Mouse (Mus musculus): Measurements from ENCODE around the gene Hist1h2ba. TPM values are rescaled to one million over a fixed set of nuclear protein-coding genes. Genes with fewer than 3 reads are reported as not detected.

Hist1h2ba gene
- total RNA-seq, 2 experiments from 2014 or later: not detected

- no peak for DNase-seq (ENCODE audit: extremely low spot score in 1 of 2, low spot score in 1 of 2)
Measured at GRCm38 (mm10) chr13:23910121-23910520, 23.8 kb downstream of the Hist1h2ba start.

DNA sequence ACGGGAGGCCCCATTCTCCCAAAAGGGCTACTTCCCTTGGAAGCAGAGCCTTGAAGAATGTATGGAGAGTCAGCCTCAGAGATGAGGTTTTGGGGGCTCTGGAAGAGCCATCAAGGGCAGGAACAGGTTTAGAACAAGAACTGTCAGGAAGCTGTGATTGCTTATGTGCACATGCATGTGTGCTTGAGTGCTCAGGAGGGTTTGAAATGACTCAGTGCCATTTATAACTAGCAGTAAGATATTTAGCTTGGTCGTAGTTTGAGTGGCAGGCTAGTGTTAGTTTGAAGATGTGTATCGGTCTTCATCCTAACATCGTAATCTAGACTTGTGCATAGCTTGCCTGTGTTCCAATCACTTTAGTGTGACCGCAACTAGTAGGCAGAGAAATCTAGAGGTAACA is 27.1 kb downstream of the Hist1h2ba start:
- no peak for DNase-seq (ENCODE audit: extremely low spot score in 1 of 2, low spot score in 1 of 2)

DNA sequence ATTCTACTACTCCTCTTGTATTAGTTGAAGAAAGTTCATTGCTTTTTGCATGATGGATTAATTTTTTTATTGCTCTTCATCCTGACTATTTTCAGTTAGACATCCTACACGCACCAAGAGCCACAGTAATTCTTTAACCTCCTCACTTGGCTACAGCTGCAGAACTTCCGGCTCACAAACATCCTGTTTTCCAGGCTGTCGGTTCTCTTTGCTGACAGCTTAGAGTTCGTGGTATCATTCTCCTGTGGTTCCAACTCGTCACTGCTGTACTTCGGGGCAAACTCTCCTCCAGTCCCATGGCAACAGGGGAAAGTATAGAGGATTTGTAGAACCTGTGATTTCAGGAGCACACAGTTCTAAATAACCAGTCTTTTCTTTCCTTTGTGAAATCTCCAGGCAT is 35.7 kb downstream of the Hist1h2ba start:
- no peak for DNase-seq (ENCODE audit: extremely low spot score in 1 of 2, low spot score in 1 of 2)

DNA sequence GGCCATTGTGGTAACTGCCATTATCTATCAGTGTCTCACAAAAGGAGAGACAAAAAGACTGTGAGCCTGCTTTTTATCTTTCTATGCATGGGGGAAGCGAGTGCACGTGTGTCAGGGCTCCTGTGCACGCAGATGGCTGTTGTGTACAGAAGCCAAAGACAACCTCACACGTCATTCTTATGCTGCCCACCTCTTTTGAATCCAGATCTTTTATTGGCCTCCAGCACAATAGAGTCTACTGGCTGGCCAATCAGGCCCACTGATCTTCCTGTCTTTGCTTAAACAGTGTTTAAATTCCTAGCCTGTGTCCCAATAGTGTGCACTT is 40.7 kb downstream of the Hist1h2ba start:
- no peak for DNase-seq (ENCODE audit: extremely low spot score in 1 of 2, low spot score in 1 of 2)

- no peak for DNase-seq (ENCODE audit: extremely low spot score in 1 of 2, low spot score in 1 of 2)
Measured at GRCm38 (mm10) chr13:23892592-23893268, 41.2 kb downstream of the Hist1h2ba start.

DNA sequence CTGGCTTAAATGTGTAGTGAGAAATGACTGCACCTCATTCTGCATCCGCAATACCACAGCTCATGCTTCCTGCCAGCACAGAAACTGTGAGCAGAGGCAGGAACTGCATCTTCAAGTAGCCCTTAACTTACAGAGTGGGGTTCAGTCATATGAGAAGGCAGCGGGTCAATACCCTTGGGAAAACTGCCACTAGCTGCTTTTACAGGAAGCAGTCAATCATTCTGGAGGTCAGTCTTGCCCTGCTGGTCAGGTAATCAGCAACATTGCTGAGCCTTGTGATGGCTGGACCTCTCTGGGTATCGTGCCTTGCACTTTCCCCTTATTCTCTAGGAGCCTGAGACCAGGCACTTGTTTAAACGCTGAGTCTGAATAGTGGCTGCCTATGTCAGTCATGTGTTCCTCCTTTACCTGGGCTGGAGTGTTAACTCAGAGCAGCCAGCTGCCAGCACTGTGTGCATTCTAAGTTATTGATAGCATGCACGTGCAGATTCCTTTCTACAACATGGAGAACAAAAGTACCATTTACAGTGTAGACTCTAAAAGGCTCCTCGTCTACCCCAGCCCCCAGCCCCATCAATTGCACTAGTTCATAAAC is 44.8 kb downstream of the Hist1h2ba start:
- no peak for DNase-seq (ENCODE audit: extremely low spot score in 1 of 2, low spot score in 1 of 2)

DNA sequence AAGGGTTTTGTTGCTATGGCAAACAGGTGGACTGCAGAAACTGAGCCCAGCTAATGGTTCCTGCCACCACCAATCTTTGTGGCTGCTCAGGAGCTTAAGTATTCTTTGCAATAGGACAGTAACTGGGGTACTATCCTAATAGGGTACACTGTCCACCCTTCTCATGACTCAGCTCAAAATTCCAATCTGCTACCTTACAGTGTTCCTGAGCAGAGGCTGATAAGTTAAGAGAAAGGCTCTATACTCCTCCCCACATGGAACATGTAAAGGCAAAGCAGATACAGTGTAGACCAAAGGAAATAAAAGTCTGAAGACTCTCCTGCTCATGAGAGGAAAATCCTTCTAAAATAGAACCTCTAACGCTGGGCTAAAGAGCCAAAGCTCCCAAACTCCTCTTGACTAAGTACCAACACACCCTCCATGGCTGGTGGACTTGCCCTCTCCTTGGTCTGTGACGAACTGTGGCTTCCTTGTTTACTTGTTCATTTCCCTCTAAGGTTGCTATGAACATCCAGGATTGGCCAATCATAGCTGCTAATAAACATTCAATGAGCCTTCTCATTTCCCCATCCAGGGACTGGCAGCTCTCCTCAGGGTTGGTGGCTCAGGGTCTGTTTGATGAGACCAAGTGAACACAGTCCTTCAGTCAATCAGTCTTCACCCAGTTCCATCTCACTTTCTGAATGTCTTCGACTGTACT is 46.8 kb downstream of the Hist1h2ba start:
- DNase-seq (ENCODE audit: extremely low spot score in 1 of 2, low spot score in 1 of 2): no peak

GRCm38 (mm10) chr13:23885540-23885939 is 48.4 kb downstream of the Hist1h2ba start:
- no peak for DNase-seq (ENCODE audit: extremely low spot score in 1 of 2, low spot score in 1 of 2)

Small RNA genes lying within 50 kb of the gene (microRNA-seq; reads per million reads assigned to microRNA genes)
- gene Gm44344: 0 reads per million in 2 experiments

Other genes starting within 250 kb of the Hist1h2ba start
- 10 to 100 TPM; 50.7 to 51.1 TPM for gene Hist1h2bc, start 250.0 kb downstream of the Hist1h2ba start, total RNA-seq (2021)
- not detected for gene Hist1h1t, start 238.3 kb downstream of the Hist1h2ba start, total RNA-seq (2021)
- gene Hist1h4c, start 235.7 kb downstream of the Hist1h2ba start, total RNA-seq (2021): 100 to 1,000 TPM in 1 of 2 experiments, 10 to 100 TPM in 1; 92.2 to 102 TPM
- gene Hfe, start 223.3 kb downstream of the Hist1h2ba start, total RNA-seq (2021): 1 to 10 TPM; 3.5 to 3.6 TPM
- gene Hist1h1c, start 195.3 kb downstream of the Hist1h2ba start, total RNA-seq (2021): 10 to 100 TPM; 53.2 to 69.4 TPM
- 1 to 10 TPM; 4.6 to 6.0 TPM for gene Hist1h3c, start 188.6 kb downstream of the Hist1h2ba start, total RNA-seq (2021)
- 10 to 100 TPM; 20.1 to 33.5 TPM for gene Hist1h2bb, start 187.4 kb downstream of the Hist1h2ba start, total RNA-seq (2021)
- 10 to 100 TPM; 24.8 to 42.0 TPM for gene Hist1h2ab, start 183.0 kb downstream of the Hist1h2ba start, total RNA-seq (2021)
- gene Hist1h3b, start 181.9 kb downstream of the Hist1h2ba start, total RNA-seq (2021): 10 to 100 TPM; 12.3 to 22.8 TPM
- 10 to 100 TPM; 71.8 to 80.9 TPM for gene Hist1h4b, start 177.1 kb downstream of the Hist1h2ba start, total RNA-seq (2021)
- gene Hist1h4a, start 172.9 kb downstream of the Hist1h2ba start, total RNA-seq (2021): 10 to 100 TPM; 42.9 to 58.9 TPM
- gene Hist1h3a, start 171.8 kb downstream of the Hist1h2ba start, total RNA-seq (2021): 10 to 100 TPM; 30.8 to 53.8 TPM
- 10 to 100 TPM; 15.6 to 24.5 TPM for gene Hist1h1a, start 170.5 kb downstream of the Hist1h2ba start, total RNA-seq (2021)
- gene Trim38, start 164.2 kb downstream of the Hist1h2ba start, total RNA-seq (2021): not detected
- under 1 TPM in 1 of 2 experiments, not detected in 1; 0.12 TPM for gene Slc17a2, start 127.2 kb downstream of the Hist1h2ba start, total RNA-seq (2021)
- gene Slc17a3, start 94.7 kb downstream of the Hist1h2ba start, total RNA-seq (2021): not detected
- gene Slc17a1, start 66.4 kb downstream of the Hist1h2ba start, total RNA-seq (2021): not detected
- gene Slc17a4, start 19.1 kb downstream of the Hist1h2ba start, total RNA-seq (2021): not detected
- not detected for gene Hist1h2aa, start 306 bp upstream of the Hist1h2ba start, total RNA-seq (2021)
- 1 to 10 TPM; 1.0 to 2.2 TPM for gene Scgn, start 57.1 kb upstream of the Hist1h2ba start, total RNA-seq (2021)